Mouse (Mus musculus) small intestine, adult 2 months (tissue): ENCODE results near the gene Prodh2.
"Not testable (repeated sequence)": the region's sequence is repeated elsewhere in the genome, so short reads cannot be mapped to it uniquely, and the experiment has no call there.

ENCODE experiments used
- CTCF ChIP-seq: fragments of 200-500 bp; IDR thresholded peaks from 2 replicates; pipeline ENCODE4 v1.5.1; 2012; ENCODE audit warnings: low read depth, mild to moderate bottlenecking, control low read depth, inconsistent platforms, low read length, moderate library complexity, mixed read lengths; ENCODE audit not compliant: insufficient replicate concordance, insufficient read length; ENCODE audit errors: extremely low read depth
- POLR2A ChIP-seq: fragments of 200-500 bp; IDR thresholded peaks from 2 replicates; pipeline ENCODE4 v1.6.1; 2012; ENCODE audit warnings: low read depth, mild to moderate bottlenecking, control low read depth, inconsistent platforms, low read length, moderate library complexity

DNA sequence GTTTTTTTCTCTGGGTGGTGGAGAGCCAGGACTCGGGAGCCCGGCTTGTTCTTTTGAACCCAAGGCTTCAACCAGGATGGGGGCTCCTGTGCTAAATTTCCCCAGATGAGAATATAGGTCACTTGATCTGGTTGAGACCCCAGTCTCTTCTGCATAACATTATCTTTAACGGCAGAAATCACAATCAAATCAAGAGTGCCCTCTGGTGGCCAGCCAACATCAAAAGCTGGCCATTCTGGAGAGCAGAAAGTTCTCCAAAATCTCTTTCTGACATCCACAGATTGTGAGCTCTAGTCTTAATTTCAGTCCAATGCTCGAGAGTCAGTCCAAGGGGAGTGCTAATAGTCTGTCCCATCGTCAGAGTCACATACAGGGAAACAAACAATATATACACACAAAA lies 7.7 kb downstream of the Prodh2 start:
- TF ChIP-seq POLR2A, result not testable (repeated sequence)
- peak; percentile 27; the same call in 1 of the 2 replicates for TF ChIP-seq CTCF
